Mouse (Mus musculus) midbrain, postnatal 0 days (tissue): ENCODE measurements at regions not wholly inside any gene's neighbourhood (a gene's known extent, or its start where the extent isn't known, plus 50 kb on each side); places are given as distances from the start of the nearest gene placed in this dataset.

Experiments used
- ATAC-seq: fragments of 200-750 bp; cut with Nextera tagmentation; 2 replicates; pipeline ENCODE4 v1.8.0; 2017; ENCODE audit warnings: moderate number of reproducible peaks, mild to moderate bottlenecking, moderate TSS enrichment, moderate library complexity; ENCODE audit not compliant: low FRiP score
- DNase-seq: peaks from one replicate; pipeline ENCODE4 v3.0.0-alpha.2; 2015; ENCODE audit warnings: low spot score
- H3K27ac ChIP-seq: fragments of 300-500 bp; sonication (generic); 2 replicates; pipeline ENCODE4 v1.5.1; 2014; ENCODE audit warnings: low read depth, mild to moderate bottlenecking, low read length, mixed read lengths
- H3K27me3 ChIP-seq: fragments of 300-500 bp; sonication (generic); 2 replicates; pipeline ENCODE4 v1.6.1; 2014; ENCODE audit warnings: low read length, control low read depth, mixed read lengths; ENCODE audit not compliant: insufficient read depth
- H3K36me3 ChIP-seq: fragments of 300-500 bp; sonication (generic); 2 replicates; pipeline ENCODE4 v1.6.1; 2014; ENCODE audit warnings: low read length, control low read depth, mixed read lengths; ENCODE audit not compliant: insufficient read depth
- H3K4me1 ChIP-seq: fragments of 300-500 bp; sonication (generic); 2 replicates; pipeline ENCODE4 v1.6.1; 2014; ENCODE audit warnings: mild to moderate bottlenecking, control low read depth, antibody characterized with exemption, low read length, mixed read lengths; ENCODE audit not compliant: insufficient read depth
- H3K4me2 ChIP-seq: fragments of 300-500 bp; sonication (generic); 2 replicates; pipeline ENCODE4 v1.6.1; 2014; ENCODE audit warnings: low read depth, mild to moderate bottlenecking, low read length, mixed read lengths; ENCODE audit not compliant: poor library complexity, severe bottlenecking
- H3K4me3 ChIP-seq: fragments of 300-500 bp; sonication (generic); 2 replicates; pipeline ENCODE4 v1.5.1; 2014; ENCODE audit warnings: low read depth, mild to moderate bottlenecking, low read length, moderate library complexity
- H3K9ac ChIP-seq: fragments of 300-500 bp; sonication (generic); replicated peaks from 2 replicates; pipeline ENCODE4 v1.6.1; 2014; ENCODE audit warnings: mild to moderate bottlenecking, low read length, moderate library complexity, mixed read lengths; ENCODE audit not compliant: poor library complexity, severe bottlenecking
- H3K9me3 ChIP-seq: fragments of 300-500 bp; sonication (generic); 2 replicates; pipeline ENCODE4 v1.6.1; 2016; ENCODE audit warnings: low read length, control low read depth
- CTCF ChIP-seq: IDR thresholded peaks from 2 replicates; pipeline ENCODE4 v1.5.1; 2016; ENCODE audit warnings: antibody characterized with exemption, mild to moderate bottlenecking
- WGBS: fragments of 180-500 bp; shearing (Covaris S2); extraction: QIAGEN DNeasy Blood & Tissue Kit; methylation state at CpG from one replicate; pipeline ENCODE4 v1.1.7; 2014; 5-methylcytosine and 5-hydroxymethylcytosine counted together

GRCm38 (mm10) chr8:35193771-35194170, 571.8 kb upstream of the Gm19410 start:
- no peak overlapping the region for H3K9ac ChIP-seq
- 24% methylated on average over 1 of the region's 1 CpGs for WGBS
- 0 out of 2 replicates have a peak, but pooled peaks cover 4% of the 10 kb centered on the region for H3K4me1 ChIP-seq
- H3K27ac ChIP-seq, result no peak overlapping the region
- H3K4me2 ChIP-seq, result no peak overlapping the region
- peak; percentile 63 for TF ChIP-seq CTCF
- no peaks in the 10 kb centered on the region for H3K9me3 ChIP-seq
- ATAC-seq, result no peak
- DNase-seq, result peak; percentile 84
- no peaks in the 10 kb centered on the region for H3K36me3 ChIP-seq
- H3K27me3 ChIP-seq, result no peaks in the 10 kb centered on the region
- no peak overlapping the region for H3K4me3 ChIP-seq

- TF ChIP-seq CTCF, result no peak
- Histone ChIP-seq H3K36me3 (no peaks in the 10 kb centered on the region), H3K4me3 (no peak overlapping the region), H3K27me3 (no peaks in the 10 kb centered on the region), H3K9ac (no peak overlapping the region), H3K9me3 (no peaks in the 10 kb centered on the region), H3K4me1 (0 out of 2 replicates have a peak, but pooled peaks cover 4% of the 10 kb centered on the region), H3K27ac (no peak overlapping the region), H3K4me2 (no peak overlapping the region)
- ATAC-seq (no peak), DNase-seq (peak; percentile 51)
- WGBS, result 13% methylated on average over 4 of the region's 4 CpGs
Observed at GRCm38 (mm10) chr8:35196189-35196588, 569.4 kb upstream of the Gm19410 start.

GRCm38 (mm10) chr8:35198766-35199165, 566.8 kb upstream of the Gm19410 start:
- no peak overlapping the region for H3K4me2 ChIP-seq
- H3K27me3 ChIP-seq, result no peaks in the 10 kb centered on the region
- ATAC-seq (no peak), DNase-seq (no peak)
- no peaks in the 10 kb centered on the region for H3K36me3 ChIP-seq
- no peak for TF ChIP-seq CTCF
- H3K9ac ChIP-seq, result no peak overlapping the region
- no peak overlapping the region for H3K4me3 ChIP-seq
- H3K27ac ChIP-seq, result no peak overlapping the region
- H3K9me3 ChIP-seq, result no peaks in the 10 kb centered on the region
- 33% methylated on average over 2 of the region's 2 CpGs for WGBS
- H3K4me1 ChIP-seq, result 0 out of 2 replicates have a peak, but pooled peaks cover 4% of the 10 kb centered on the region

GRCm38 (mm10) chr8:35201416-35201815, 564.2 kb upstream of the Gm19410 start:
- H3K4me1 ChIP-seq, result 0 out of 2 replicates have a peak, but pooled peaks cover 2% of the 10 kb centered on the region
- H3K36me3 ChIP-seq, result no peaks in the 10 kb centered on the region
- TF ChIP-seq CTCF, result no peak
- 71% methylated on average over 12 of the region's 12 CpGs for WGBS
- no peak overlapping the region for H3K4me3 ChIP-seq
- no peaks in the 10 kb centered on the region for H3K27me3 ChIP-seq
- no peak for DNase-seq
- no peaks in the 10 kb centered on the region for H3K9me3 ChIP-seq
- H3K27ac ChIP-seq, result no peak overlapping the region
- H3K9ac ChIP-seq, result no peak overlapping the region
- no peak for ATAC-seq
- no peak overlapping the region for H3K4me2 ChIP-seq

GRCm38 (mm10) chr8:35204971-35205370, 560.6 kb upstream of the Gm19410 start:
- TF ChIP-seq CTCF, result no peak
- Histone ChIP-seq H3K9ac (no peak overlapping the region), H3K36me3 (no peaks in the 10 kb centered on the region), H3K4me1 (no peaks in the 10 kb centered on the region), H3K4me3 (no peak overlapping the region), H3K27me3 (no peaks in the 10 kb centered on the region), H3K9me3 (no peaks in the 10 kb centered on the region), H3K27ac (no peak overlapping the region), H3K4me2 (no peak overlapping the region)
- DNase-seq, result no peak
- WGBS, result 68% methylated on average over 15 of the region's 15 CpGs
- no peak for ATAC-seq

- 22% methylated on average over 8 of the region's 8 CpGs for WGBS
- peak; percentile 38 for DNase-seq
- no peaks in the 10 kb centered on the region for H3K9me3 ChIP-seq
Observed at GRCm38 (mm10) chr8:35205536-35205935, 560.1 kb upstream of the Gm19410 start.

More at GRCm38 (mm10) chr8:35205536-35205935, 560.1 kb upstream of the Gm19410 start:
- Histone ChIP-seq H3K4me2 (no peak overlapping the region), H3K36me3 (no peaks in the 10 kb centered on the region), H3K9ac (no peak overlapping the region), H3K27me3 (no peaks in the 10 kb centered on the region), H3K4me3 (no peak overlapping the region), H3K4me1 (no peaks in the 10 kb centered on the region), H3K27ac (no peak overlapping the region)
- peak; percentile 50 for TF ChIP-seq CTCF
- no peak for ATAC-seq
